Mouse (Mus musculus): ENCODE measurements around the gene 2310011J03Rik. TPM values are rescaled to one million over a fixed set of nuclear protein-coding genes. Genes with fewer than 3 reads are reported as not detected.

The 2310011J03Rik gene
- polyA plus RNA-seq, 1 experiment from 2014 or later = 32.8 TPM

Small RNA genes lying within 50 kb of the gene (microRNA-seq; reads per million reads assigned to microRNA genes)
- 0.83 reads per million for gene Mir6911

Other genes with a start within 250 kb of the 2310011J03Rik start
- gene Sbno2, start 215.0 kb downstream of the 2310011J03Rik start, polyA plus RNA-seq (2015; fragmentation: Nextera tagmentation; extraction: Ambion mirVana) = 10.3 and 13.0 TPM in 2 replicates
- 17.7 and 18.3 TPM in 2 replicates for gene Stk11, start 204.7 kb downstream of the 2310011J03Rik start, polyA plus RNA-seq (2015; fragmentation: Nextera tagmentation; extraction: Ambion mirVana)
- gene Atp5d, start 181.9 kb downstream of the 2310011J03Rik start, polyA plus RNA-seq (2015; fragmentation: Nextera tagmentation; extraction: Ambion mirVana) = 554 and 581 TPM in 2 replicates
- gene Cbarp, start 179.7 kb downstream of the 2310011J03Rik start, polyA plus RNA-seq (2015; fragmentation: Nextera tagmentation; extraction: Ambion mirVana) = 98.8 and 130 TPM in 2 replicates
- 16.0 and 16.1 TPM in 2 replicates for gene Midn, start 172.3 kb downstream of the 2310011J03Rik start, polyA plus RNA-seq (2015; fragmentation: Nextera tagmentation; extraction: Ambion mirVana)
- gene Cirbp, start 154.6 kb downstream of the 2310011J03Rik start, polyA plus RNA-seq (2015; fragmentation: Nextera tagmentation; extraction: Ambion mirVana) = 288 and 311 TPM in 2 replicates
- 9.4 and 10.1 TPM in 2 replicates for gene 1600002K03Rik, start 147.6 kb downstream of the 2310011J03Rik start, polyA plus RNA-seq (2015; fragmentation: Nextera tagmentation; extraction: Ambion mirVana)
- 21.5 and 22.7 TPM in 2 replicates for gene Efna2, start 141.1 kb downstream of the 2310011J03Rik start, polyA plus RNA-seq (2015; fragmentation: Nextera tagmentation; extraction: Ambion mirVana)
- 38.0 and 38.7 TPM in 2 replicates for gene Mum1, start 94.1 kb downstream of the 2310011J03Rik start, polyA plus RNA-seq (2015; fragmentation: Nextera tagmentation; extraction: Ambion mirVana)
- 349 and 361 TPM in 2 replicates for gene Ndufs7, start 71.4 kb downstream of the 2310011J03Rik start, polyA plus RNA-seq (2015; fragmentation: Nextera tagmentation; extraction: Ambion mirVana)
- 31.8 and 32.6 TPM in 2 replicates for gene Gamt, start 59.5 kb downstream of the 2310011J03Rik start, polyA plus RNA-seq (2015; fragmentation: Nextera tagmentation; extraction: Ambion mirVana)
- 38.4 and 38.5 TPM in 2 replicates for gene Dazap1, start 59.1 kb downstream of the 2310011J03Rik start, polyA plus RNA-seq (2015; fragmentation: Nextera tagmentation; extraction: Ambion mirVana)
- gene Rps15, start 28.1 kb downstream of the 2310011J03Rik start, polyA plus RNA-seq (2015; fragmentation: Nextera tagmentation; extraction: Ambion mirVana) = 491 and 527 TPM in 2 replicates
- gene Apc2, start 24.6 kb downstream of the 2310011J03Rik start, polyA plus RNA-seq (2015; fragmentation: Nextera tagmentation; extraction: Ambion mirVana) = 139 and 149 TPM in 2 replicates
- 8.1 and 8.5 TPM in 2 replicates for gene Pcsk4, start 9.0 kb upstream of the 2310011J03Rik start, polyA plus RNA-seq (2015; fragmentation: Nextera tagmentation; extraction: Ambion mirVana)
- gene Reep6, start 9.4 kb upstream of the 2310011J03Rik start, polyA plus RNA-seq (2015; fragmentation: Nextera tagmentation; extraction: Ambion mirVana) = 7.5 and 7.6 TPM in 2 replicates
- gene Adamtsl5, start 27.9 kb upstream of the 2310011J03Rik start, polyA plus RNA-seq (2015; fragmentation: Nextera tagmentation; extraction: Ambion mirVana) = 1.1 and 1.8 TPM in 2 replicates
- 9.3 and 11.0 TPM in 2 replicates for gene Plk5, start 35.9 kb upstream of the 2310011J03Rik start, polyA plus RNA-seq (2015; fragmentation: Nextera tagmentation; extraction: Ambion mirVana)
- gene Mex3d, start 67.1 kb upstream of the 2310011J03Rik start, polyA plus RNA-seq (2015; fragmentation: Nextera tagmentation; extraction: Ambion mirVana) = 9.1 and 9.2 TPM in 2 replicates
- 196 and 207 TPM in 2 replicates for gene Mbd3, start 79.0 kb upstream of the 2310011J03Rik start, polyA plus RNA-seq (2015; fragmentation: Nextera tagmentation; extraction: Ambion mirVana)
- gene Uqcr11, start 86.3 kb upstream of the 2310011J03Rik start, polyA plus RNA-seq (2015; fragmentation: Nextera tagmentation; extraction: Ambion mirVana) = 704 and 759 TPM in 2 replicates
- 32.5 and 45.3 TPM in 2 replicates for gene Tcf3, start 113.1 kb upstream of the 2310011J03Rik start, polyA plus RNA-seq (2015; fragmentation: Nextera tagmentation; extraction: Ambion mirVana)
- 1.2 and 1.3 TPM in 2 replicates for gene Onecut3, start 174.3 kb upstream of the 2310011J03Rik start, polyA plus RNA-seq (2015; fragmentation: Nextera tagmentation; extraction: Ambion mirVana)
- 1.5 and 1.6 TPM in 2 replicates for gene Atp8b3, start 218.6 kb upstream of the 2310011J03Rik start, polyA plus RNA-seq (2015; fragmentation: Nextera tagmentation; extraction: Ambion mirVana)
- 25.8 and 26.5 TPM in 2 replicates for gene Rexo1, start 241.0 kb upstream of the 2310011J03Rik start, polyA plus RNA-seq (2015; fragmentation: Nextera tagmentation; extraction: Ambion mirVana)